Mouse (Mus musculus): ENCODE data around the gene 2210016L21Rik. TPM values are rescaled to one million over a fixed set of nuclear protein-coding genes. Genes with fewer than 3 reads are reported as not detected.

Gene 2210016L21Rik
- total and polyA plus RNA-seq, 3 experiments, result 16.2 to 46.1 TPM; not detected in 1

GRCm38 (mm10) chr5:114985074-114985473 is 43.1 kb downstream of the 2210016L21Rik start:
- H3K27ac ChIP-seq (ENCODE audit: control insufficient read depth, low read depth, low read length), result no peak overlapping the region
- H3K4me1 ChIP-seq (ENCODE audit: control insufficient read depth in 1 of 2, insufficient read depth in 2 of 2, low read length in 2 of 2), result peaks cover 0 to 3% of the 10 kb centered on the region in 2 experiments; a peak in 2 of 4 replicates
- no peaks in the 10 kb centered on the region for H3K79me2 ChIP-seq (ENCODE audit: control insufficient read depth, insufficient read depth, low read length, poor library complexity)
- H3K36me3 ChIP-seq (ENCODE audit: control insufficient read depth in 1 of 2, insufficient read depth in 2 of 2, low read length in 2 of 2), result peaks cover 0 to 2% of the 10 kb centered on the region in 2 experiments; a peak in 1 of 4 replicates
- no peak overlapping the region for H3K4me3 ChIP-seq (ENCODE audit: control insufficient read depth in 1 of 2, insufficient read depth in 1 of 2, low read depth in 2 of 2, low read length in 2 of 2)
- DNase-seq (ENCODE audit: low read depth, low spot score), result no peak
- TF ChIP-seq CTCF (IDR thresholded peaks at IDR 0.05 in 2 of 3, conservative IDR thresholded peaks at IDR 0.05 in 1 of 3; ENCODE audit: control insufficient read depth in 1 of 3, insufficient read depth in 1 of 3, low read depth in 2 of 3, low read length in 3 of 3, poor library complexity in 1 of 3, severe bottlenecking in 1 of 3) (no peak), MAFK (IDR thresholded peaks at IDR 0.05; ENCODE audit: borderline replicate concordance, low read depth, low read length) (no peak), POLR2A (IDR thresholded peaks at IDR 0.05; ENCODE audit: control insufficient read depth in 1 of 2, insufficient read depth in 1 of 2, low read depth in 1 of 2, low read length in 2 of 2, poor library complexity in 1 of 2) (no peak), MXI1 (IDR thresholded peaks at IDR 0.05; ENCODE audit: low read depth, low read length) (no peak), POLR2AphosphoS2 (IDR thresholded peaks at IDR 0.05; ENCODE audit: low read length) (no peak), EP300 (IDR thresholded peaks at IDR 0.05; ENCODE audit: low read depth in 1 of 2, low read length in 2 of 2) (no peak), SIN3A (IDR thresholded peaks at IDR 0.05; ENCODE audit: low read length) (no peak), GATA1 (IDR thresholded peaks at IDR 0.05; ENCODE audit: low read depth, low read length) (no peak), JUND (IDR thresholded peaks at IDR 0.05; ENCODE audit: low read depth, low read length) (no peak)
- no peaks in the 10 kb centered on the region for H3K9me3 ChIP-seq (replicated peaks; ENCODE audit: insufficient read depth, low read length)
- H3K27me3 ChIP-seq (ENCODE audit: control insufficient read depth in 1 of 2, insufficient read depth in 2 of 2, low read length in 2 of 2), result no peaks in the 10 kb centered on the region
- H3K9ac ChIP-seq (ENCODE audit: control insufficient read depth, low read depth, low read length, poor library complexity, severe bottlenecking), result no peak overlapping the region

GRCm38 (mm10) chr5:114996447-114996846 is 54.5 kb downstream of the 2210016L21Rik start:
- no peak for DNase-seq (ENCODE audit: low read depth, low spot score)
- no peaks in the 10 kb centered on the region for H3K9me3 ChIP-seq (replicated peaks; ENCODE audit: insufficient read depth, low read length)
- H3K4me3 ChIP-seq (ENCODE audit: control insufficient read depth in 1 of 2, insufficient read depth in 1 of 2, low read depth in 2 of 2, low read length in 2 of 2), result no peak overlapping the region
- H3K27ac ChIP-seq (ENCODE audit: control insufficient read depth, low read depth, low read length), result no peak overlapping the region
- TF ChIP-seq BHLHE40 (IDR thresholded peaks at IDR 0.05; ENCODE audit: borderline replicate concordance, low read depth, low read length) (no peak), CTCF (IDR thresholded peaks at IDR 0.05 in 2 of 3, conservative IDR thresholded peaks at IDR 0.05 in 1 of 3; ENCODE audit: control insufficient read depth in 1 of 3, insufficient read depth in 1 of 3, low read depth in 2 of 3, low read length in 3 of 3, poor library complexity in 1 of 3, severe bottlenecking in 1 of 3) (no peak), POLR2AphosphoS2 (IDR thresholded peaks at IDR 0.05; ENCODE audit: low read length) (no peak), NELFE (IDR thresholded peaks at IDR 0.05; ENCODE audit: low read depth, low read length) (no peak), TAL1 (IDR thresholded peaks at IDR 0.05; ENCODE audit: low read length) (no peak), MXI1 (IDR thresholded peaks at IDR 0.05; ENCODE audit: low read depth, low read length) (no peak), USF1 (IDR thresholded peaks at IDR 0.05; ENCODE audit: low read depth, low read length) (no peak), ZMIZ1 (IDR thresholded peaks at IDR 0.05; ENCODE audit: low read depth, low read length) (no peak), MYB (IDR thresholded peaks at IDR 0.05; ENCODE audit: low read depth, low read length) (no peak), GATA1 (IDR thresholded peaks at IDR 0.05; ENCODE audit: low read depth, low read length) (no peak), ETS1 (IDR thresholded peaks at IDR 0.05; ENCODE audit: low read depth, low read length) (no peak), JUND (IDR thresholded peaks at IDR 0.05; ENCODE audit: low read depth, low read length) (no peak), KAT2A (conservative IDR thresholded peaks at IDR 0.05; ENCODE audit: low read depth, low read length) (no peak)
- H3K4me1 ChIP-seq (ENCODE audit: control insufficient read depth in 1 of 2, insufficient read depth in 2 of 2, low read length in 2 of 2), result no peaks in the 10 kb centered on the region; a peak in 1 of 4 replicates
- no peaks in the 10 kb centered on the region for H3K36me3 ChIP-seq (ENCODE audit: control insufficient read depth in 1 of 2, insufficient read depth in 2 of 2, low read length in 2 of 2)
- H3K9ac ChIP-seq (ENCODE audit: control insufficient read depth, low read depth, low read length, poor library complexity, severe bottlenecking), result no peak overlapping the region
- H3K79me2 ChIP-seq (ENCODE audit: control insufficient read depth, insufficient read depth, low read length, poor library complexity), result no peaks in the 10 kb centered on the region
- H3K27me3 ChIP-seq (ENCODE audit: control insufficient read depth in 1 of 2, insufficient read depth in 2 of 2, low read length in 2 of 2), result peaks cover 5 to 7% of the 10 kb centered on the region in 2 experiments; a peak in 3 of 4 replicates

Data from MEL (cell line).